Mouse (Mus musculus): ENCODE measurements at regions not wholly inside any gene's neighbourhood (a gene's known extent, or its start where the extent isn't known, plus 50 kb on each side); places are given as distances from the start of the nearest gene placed in this dataset.

DNA sequence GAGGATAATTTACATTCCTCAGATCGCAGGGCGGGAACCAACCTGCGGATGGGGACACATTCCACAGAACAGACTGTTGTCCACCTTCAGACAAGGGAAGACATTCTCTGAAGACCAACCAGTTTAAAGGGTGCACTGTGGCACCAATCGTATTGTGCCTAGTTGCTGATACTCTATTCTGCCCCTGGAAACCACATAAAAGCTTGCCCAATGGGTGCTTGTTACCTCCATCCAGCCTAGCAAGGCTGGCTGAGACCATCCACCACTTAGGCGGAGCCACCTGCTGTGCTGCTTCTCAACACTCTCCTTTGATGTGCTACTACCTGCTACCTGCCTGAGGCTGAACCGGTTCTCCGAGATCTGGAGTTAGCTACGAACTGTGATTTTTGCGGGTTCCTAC is 119.9 kb downstream of the Gnat3 start:
- TF ChIP-seq CTCF (IDR thresholded peaks at IDR 0.05; ENCODE audit: borderline replicate concordance, insufficient read depth, low read depth, low read length) (no peak), POLR2A (IDR thresholded peaks at IDR 0.05; ENCODE audit: borderline replicate concordance, insufficient read depth, low read length) (no peak)

Data from cerebellum, adult 2 months (tissue).